Mouse (Mus musculus) regulatory T cell (primary cell): ENCODE results near the gene Man1c1.

Experiments used
- in situ Hi-C: fragments of 300-600 bp; cut with MboI, MseI; formaldehyde crosslinking; loops from one replicate; pipeline ENCODE4 v1.15.1; 2025; ENCODE audit warnings: high pct_unique_total_duplicates

The Man1c1 gene

GRCm38 (mm10) chr4:134674970-134675369 is 29.1 kb downstream of the Man1c1 start:
- in situ Hi-C loops: no loop called here

GRCm38 (mm10) chr4:134673882-134674463 is 30.1 kb downstream of the Man1c1 start:
- in situ Hi-C loops: no loop called here

- in situ Hi-C loops: no loop called here
These were observed 30.9 kb downstream of the Man1c1 start for GRCm38 (mm10) chr4:134673151-134673550.

- in situ Hi-C loops: no loop called here
These were observed 31.8 kb downstream of the Man1c1 start for GRCm38 (mm10) chr4:134672326-134672725.

GRCm38 (mm10) chr4:134671660-134672173 is 32.4 kb downstream of the Man1c1 start:
- in situ Hi-C loops: no loop called here

- in situ Hi-C loops: no loop called here
These were observed 34.2 kb downstream of the Man1c1 start for GRCm38 (mm10) chr4:134669742-134670354.

DNA sequence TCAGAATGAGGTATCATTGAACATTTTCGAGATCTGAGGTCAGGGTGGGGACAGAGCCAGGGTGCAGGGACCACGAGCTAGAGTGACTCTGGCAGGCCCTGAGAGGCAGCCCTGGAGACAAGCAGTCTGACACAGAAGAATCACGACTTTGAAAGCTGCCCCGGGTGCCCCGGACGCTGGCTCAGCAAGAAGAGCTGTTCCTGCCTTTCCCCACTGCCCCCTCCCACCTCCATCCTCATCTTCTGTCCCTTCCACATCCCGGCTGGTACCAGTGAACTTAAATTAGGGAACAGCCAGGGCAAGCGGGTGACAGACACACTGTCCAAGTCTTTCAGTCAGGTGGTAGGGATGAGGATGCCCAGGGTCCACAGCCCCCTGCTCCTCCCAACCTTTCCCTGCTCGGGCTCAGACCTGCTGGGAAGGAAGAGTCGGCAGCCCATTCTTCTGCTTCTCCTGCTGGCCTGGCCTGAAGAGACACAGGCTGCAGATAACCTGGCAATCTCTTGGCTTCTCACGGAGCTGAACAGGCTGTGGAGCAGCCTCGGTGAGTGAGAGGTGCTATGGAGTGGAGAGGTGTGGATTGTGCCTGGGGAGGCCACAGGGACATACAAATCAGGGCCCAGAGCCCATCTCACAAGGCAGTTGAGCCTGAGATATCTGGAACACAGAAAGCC is 35.6 kb downstream of the Man1c1 start:
- in situ Hi-C loops: no loop called here

GRCm38 (mm10) chr4:134666391-134666790 is 37.7 kb downstream of the Man1c1 start:
- in situ Hi-C loops: no loop called here

- in situ Hi-C loops: no loop called here
These were observed 41.0 kb downstream of the Man1c1 start for GRCm38 (mm10) chr4:134663052-134663451.

DNA sequence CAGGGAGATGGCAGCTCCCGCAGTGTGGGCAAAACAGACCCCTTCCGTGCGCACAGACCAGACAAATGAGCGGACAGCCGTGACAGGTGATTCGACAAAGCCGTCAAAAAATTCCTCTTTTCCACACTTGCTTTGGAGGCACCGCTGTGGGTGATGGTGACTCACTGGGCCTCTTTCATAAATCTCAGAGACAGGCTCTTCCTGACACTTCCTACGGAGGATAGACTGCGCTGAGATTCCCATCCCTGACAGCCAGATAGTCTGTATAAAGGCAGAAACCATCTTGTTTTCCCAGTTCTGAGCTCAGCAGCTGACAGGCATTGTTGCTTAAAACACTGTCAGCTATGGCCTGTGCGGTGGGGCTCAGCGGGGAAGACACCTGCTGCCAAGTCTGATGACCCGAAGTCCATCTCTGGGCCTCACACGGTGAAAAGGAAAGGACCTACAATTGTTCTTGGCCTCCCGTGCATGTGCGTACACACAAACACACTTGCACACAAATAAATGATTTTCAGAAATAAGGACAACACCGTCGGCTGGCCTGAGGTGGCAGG is 43.4 kb downstream of the Man1c1 start:
- in situ Hi-C loops: no loop called here

DNA sequence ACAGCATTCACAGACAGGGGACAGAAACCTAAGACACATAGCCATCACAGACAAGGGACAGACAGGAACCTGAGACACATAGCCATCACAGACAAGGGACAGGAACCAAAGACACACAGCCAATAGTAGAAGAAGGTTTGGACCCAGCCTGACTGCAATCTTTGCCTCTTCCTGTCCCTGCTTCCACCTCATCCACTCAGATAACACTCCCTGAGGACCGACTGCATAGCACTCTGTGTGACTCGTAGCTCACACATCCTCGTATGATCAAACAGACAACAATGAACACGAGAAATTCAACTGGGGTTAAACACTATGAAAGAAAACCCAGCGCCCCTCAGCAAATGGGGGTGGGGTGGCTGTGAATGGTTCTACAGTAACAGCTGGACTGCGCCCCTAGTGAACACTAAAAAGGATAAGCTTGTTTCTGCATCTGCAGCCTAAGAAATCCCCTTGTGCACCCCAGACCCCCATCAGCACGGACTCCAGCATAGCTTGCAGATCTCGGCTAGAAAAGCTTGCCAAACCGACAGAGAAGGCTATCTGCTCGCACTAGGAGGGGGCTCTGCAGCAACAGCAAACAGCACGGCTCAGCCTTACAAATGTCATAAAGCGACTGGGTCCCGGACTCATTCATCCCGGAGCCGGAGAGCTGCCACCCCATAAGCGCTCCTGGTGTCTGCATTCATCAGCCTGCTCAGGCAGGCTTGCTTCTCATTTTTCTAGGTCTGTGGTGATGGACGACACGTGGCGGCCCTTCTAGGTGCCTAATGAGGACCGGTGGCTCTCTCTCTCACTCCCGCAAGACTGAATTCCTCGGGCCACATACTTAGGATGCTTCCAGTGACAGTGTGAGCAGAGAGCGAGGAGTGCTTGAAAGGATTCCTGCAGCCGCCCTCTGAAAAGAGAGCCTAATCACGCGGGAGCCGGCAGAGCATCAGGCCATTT is 44.5 kb downstream of the Man1c1 start:
- in situ Hi-C loops: loop anchor here (10.0 kb wide), 1 partner anchor 1255 kb away; no protein-coding TSS in a partner anchor

DNA sequence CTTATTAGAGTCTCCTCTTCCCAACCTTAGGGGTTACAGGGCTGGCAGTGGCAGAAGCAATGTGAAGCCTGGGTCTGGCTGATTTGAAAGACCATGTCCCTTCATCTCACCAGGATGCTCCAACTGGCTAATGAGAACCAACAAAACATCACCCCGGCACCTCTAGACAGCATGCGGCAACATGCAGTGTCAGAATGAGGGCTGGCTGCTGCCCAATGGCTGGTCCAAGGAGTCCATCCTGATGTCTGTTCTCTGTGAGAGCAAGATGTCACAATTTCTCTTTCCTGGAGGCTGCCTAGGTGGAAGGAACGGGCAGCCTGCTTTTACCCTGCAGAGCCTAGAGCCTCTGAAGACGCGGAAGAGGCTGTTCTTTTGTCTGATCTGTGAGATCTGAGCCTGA is 46.6 kb downstream of the Man1c1 start:
- in situ Hi-C loops: loop anchor here (10.0 kb wide), 1 partner anchor 1257 kb away; no protein-coding TSS in a partner anchor

- in situ Hi-C loops: loop anchor here (10.0 kb wide), 1 partner anchor 1260 kb away; no protein-coding TSS in a partner anchor
These were observed 49.7 kb downstream of the Man1c1 start for GRCm38 (mm10) chr4:134654391-134654790.

GRCm38 (mm10) chr4:134652720-134653119 is 51.4 kb downstream of the Man1c1 start:
- in situ Hi-C loops: loop anchor here (10.0 kb wide), 1 partner anchor 1262 kb away; no protein-coding TSS in a partner anchor

DNA sequence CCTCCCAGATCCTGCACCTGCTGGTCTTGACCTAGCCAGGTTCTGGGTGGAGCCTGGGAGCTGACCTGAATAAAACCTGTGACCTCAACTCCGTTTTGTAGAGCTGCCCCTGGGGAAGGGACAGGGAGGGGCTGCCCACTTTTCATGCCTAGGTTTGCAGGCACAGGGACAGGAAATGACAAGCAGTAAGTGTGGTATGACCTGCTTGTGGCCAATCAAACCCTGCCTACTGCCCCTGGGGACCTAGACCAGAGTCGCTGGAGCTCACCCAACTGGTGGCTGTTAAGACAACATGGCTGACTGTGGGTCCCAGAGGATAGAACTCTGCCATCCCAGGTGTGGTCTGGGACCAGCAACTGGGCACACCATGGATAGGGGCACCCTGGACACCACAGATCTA is 51.9 kb downstream of the Man1c1 start:
- in situ Hi-C loops: loop anchor here (10.0 kb wide), 1 partner anchor 1263 kb away; no protein-coding TSS in a partner anchor

- in situ Hi-C loops: loop anchor here (10.0 kb wide), 1 partner anchor 1263 kb away; no protein-coding TSS in a partner anchor
These were observed 52.7 kb downstream of the Man1c1 start for GRCm38 (mm10) chr4:134651358-134651757.

DNA sequence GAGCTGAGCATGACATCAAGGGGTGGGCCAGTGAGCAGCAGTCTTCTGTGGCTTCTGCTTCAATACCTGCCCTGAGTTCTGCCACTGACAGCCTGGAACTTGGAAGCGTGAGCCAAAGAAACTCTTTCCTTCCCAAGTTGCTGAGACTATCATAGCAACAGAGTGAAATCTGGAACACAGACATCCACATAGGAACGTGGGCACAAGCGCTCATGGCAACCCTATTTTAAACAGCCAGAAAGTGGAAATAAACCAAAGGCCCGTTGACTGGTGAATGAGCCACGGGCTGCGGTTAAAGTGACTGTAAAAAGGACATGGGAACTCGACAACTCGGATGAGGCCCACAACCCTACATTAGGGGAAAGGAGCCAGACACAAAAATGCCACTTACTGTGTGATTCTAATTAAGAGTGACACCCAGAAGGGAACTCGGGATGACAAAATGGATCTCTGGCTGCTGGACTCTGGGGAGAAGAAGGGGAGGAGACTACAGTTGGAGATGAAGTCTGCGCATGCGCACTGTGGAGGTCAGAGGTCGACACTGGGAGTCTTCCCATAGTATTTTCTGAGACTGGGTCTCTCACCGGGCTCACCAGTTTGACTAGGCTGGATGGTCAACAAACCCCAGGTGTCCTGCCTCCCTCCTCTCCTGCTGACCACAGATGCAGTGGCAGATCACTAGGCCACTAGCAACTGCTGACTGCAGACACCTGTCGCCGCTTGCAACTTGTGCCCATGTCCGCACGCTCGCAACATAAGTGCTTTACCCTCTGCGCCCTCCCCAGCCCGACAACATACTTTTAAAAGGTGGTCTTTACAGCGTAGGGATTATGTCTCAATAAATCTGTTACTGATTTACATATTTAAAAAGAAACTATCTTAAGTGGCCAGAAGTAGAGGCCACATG is 58.8 kb downstream of the Man1c1 start:
- in situ Hi-C loops: no loop called here

DNA sequence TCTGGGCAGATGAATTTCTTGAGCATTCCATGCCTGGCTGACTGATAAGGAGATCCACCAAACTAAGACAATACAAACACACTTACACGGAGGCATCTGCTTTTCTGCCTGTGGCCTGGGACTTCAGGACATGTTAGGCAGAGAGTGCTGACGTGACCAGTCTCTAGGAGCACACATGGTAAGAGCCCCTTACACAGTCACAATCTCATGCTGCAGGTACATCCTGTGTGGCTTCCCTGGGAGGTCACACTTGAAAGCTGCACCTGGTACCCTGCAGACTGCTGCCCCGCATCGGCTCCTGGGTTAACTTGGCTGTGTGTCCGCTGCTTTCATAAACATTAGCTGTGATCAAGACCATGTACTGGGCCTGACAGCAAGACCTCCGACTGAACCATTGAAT is 59.7 kb downstream of the Man1c1 start:
- in situ Hi-C loops: no loop called here

DNA sequence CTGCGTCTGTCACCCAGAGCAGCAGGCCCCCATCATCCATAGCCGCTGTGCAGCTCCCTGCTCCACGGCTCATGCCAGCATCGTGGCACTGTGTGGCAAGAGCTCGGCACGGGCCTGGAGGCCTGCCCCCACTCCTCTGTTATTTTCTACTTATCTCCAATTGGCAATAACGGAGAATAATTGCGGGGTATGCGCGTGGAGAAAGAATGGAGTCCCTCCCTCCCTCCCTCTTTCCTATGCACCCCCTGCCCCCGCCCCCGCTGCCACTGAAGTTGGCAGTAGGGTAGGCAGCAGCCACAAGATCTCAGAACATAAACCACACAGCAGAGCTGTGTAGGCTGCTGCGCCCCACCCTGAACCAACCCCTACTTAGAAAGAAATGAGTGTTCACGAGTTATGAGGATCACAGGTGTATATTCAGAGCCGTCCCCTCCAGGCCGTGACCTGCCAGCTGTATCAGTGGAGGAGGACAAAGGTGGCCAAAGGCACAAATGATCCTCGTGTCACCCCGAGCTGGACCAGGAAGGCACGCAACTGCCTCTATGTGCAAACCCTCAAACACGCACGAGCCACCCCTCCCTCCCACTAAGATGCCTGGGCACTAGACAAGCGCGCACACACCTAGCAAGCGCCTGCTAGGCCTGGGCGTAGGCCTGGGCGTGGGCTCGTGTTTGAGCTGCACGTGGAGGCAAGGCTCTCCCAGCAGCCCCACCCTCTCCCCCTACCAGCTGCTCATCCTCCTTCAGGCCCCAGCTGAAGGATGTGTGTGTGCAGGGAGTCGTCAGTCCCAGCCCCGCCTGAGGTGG is 62.2 kb downstream of the Man1c1 start:
- in situ Hi-C loops: no loop called here
